Mouse (Mus musculus) liver, embryonic 11.5 days (tissue): ENCODE results near the gene Flrt2. TPM values are rescaled to one million over a fixed set of nuclear protein-coding genes. Genes with fewer than 3 reads are reported as not detected.
"Not testable (repeated sequence)": the region's sequence is repeated elsewhere in the genome, so short reads cannot be mapped to it uniquely, and the experiment has no call there.

Experiments used
- ATAC-seq: fragments of 200-750 bp; cut with Nextera tagmentation; replicated peaks from 2 replicates; pipeline ENCODE4 v1.8.0; 2017; ENCODE audit warnings: moderate number of reproducible peaks, mild to moderate bottlenecking, moderate TSS enrichment, moderate library complexity; ENCODE audit not compliant: low FRiP score
- DNase-seq: peaks from one replicate; pipeline ENCODE4 v3.0.0-alpha.2; 2017; ENCODE audit warnings: low spot score
- H3K27ac ChIP-seq: fragments of 300-500 bp; sonication (generic); 2 replicates; pipeline ENCODE4 v1.5.1; 2014; ENCODE audit warnings: mild to moderate bottlenecking, low read depth, low read length, control low read depth
- H3K27me3 ChIP-seq: fragments of 300-500 bp; sonication (generic); replicated peaks from 2 replicates; pipeline ENCODE4 v1.6.1; 2014; ENCODE audit warnings: low read length, mixed read lengths; ENCODE audit not compliant: control insufficient read depth, insufficient read depth
- H3K36me3 ChIP-seq: fragments of 300-500 bp; sonication (generic); 2 replicates; pipeline ENCODE4 v1.6.1; 2014; ENCODE audit warnings: mild to moderate bottlenecking, low read length, moderate library complexity, mixed read lengths; ENCODE audit not compliant: control insufficient read depth, insufficient read depth
- H3K4me1 ChIP-seq: fragments of 300-500 bp; sonication (generic); replicated peaks from 2 replicates; pipeline ENCODE4 v1.6.1; 2014; ENCODE audit warnings: low read length, mixed read lengths; ENCODE audit not compliant: control insufficient read depth, insufficient read depth
- H3K4me2 ChIP-seq: fragments of 300-500 bp; sonication (generic); 2 replicates; pipeline ENCODE4 v1.6.1; 2014; ENCODE audit warnings: mild to moderate bottlenecking, control low read depth, moderate library complexity
- H3K4me3 ChIP-seq: fragments of 300-500 bp; sonication (generic); 2 replicates; pipeline ENCODE4 v1.5.1; 2014; ENCODE audit warnings: low read depth, low read length, control low read depth
- H3K9ac ChIP-seq: fragments of 300-500 bp; sonication (generic); 2 replicates; pipeline ENCODE4 v1.6.1; 2014; ENCODE audit warnings: low read depth, low read length, control low read depth
- H3K9me3 ChIP-seq: fragments of 300-500 bp; sonication (generic); 2 replicates; pipeline ENCODE4 v1.6.1; 2016; ENCODE audit warnings: low read length, inconsistent platforms, mixed read lengths; ENCODE audit not compliant: control insufficient read depth
- WGBS: fragments of 180-500 bp; shearing (Covaris S2); extraction: QIAGEN DNeasy Blood & Tissue Kit; methylation state at CpG from one replicate; pipeline ENCODE4 v1.1.7; 2014; 5-methylcytosine and 5-hydroxymethylcytosine counted together
- polyA plus RNA-seq: library from polyadenylated mRNA; unstranded; fragments of >200 nt; fragmentation: Nextera tagmentation; extraction: Ambion mirVana; gene quantifications from 2 replicates; pipeline ENCODE4 v1.2.1, GENCODE M21; 2014

The Flrt2 gene
- 8.6 and 9.9 TPM in 2 replicates for polyA plus RNA-seq

GRCm38 (mm10) chr12:95691961-95692767 lies at the start of gene Flrt2:
Flrt2 (plus strand) TSS chr12:95692226.
- no peaks in the 10 kb centered on the region for H3K4me1 ChIP-seq
- no peak for ATAC-seq
- no peak within 1 kb of the TSS for H3K27ac ChIP-seq
- peak within 1 kb of the TSS; percentile 35 for H3K4me3 ChIP-seq
- H3K4me2 ChIP-seq: peak within 1 kb of the TSS; percentile 70
- no peaks in the 10 kb centered on the region for H3K9me3 ChIP-seq
- no peaks in the 10 kb centered on the region for H3K36me3 ChIP-seq
- 1% methylated on average over 32 of the region's 32 CpGs for WGBS
- DNase-seq: peak; percentile 38
- peaks cover 59% of the 10 kb centered on the region for H3K27me3 ChIP-seq
- no peak within 1 kb of the TSS for H3K9ac ChIP-seq

GRCm38 (mm10) chr12:95642226-95642625 lies 49.8 kb upstream of the Flrt2 start:
- no peak for ATAC-seq
- Histone ChIP-seq H3K4me1 (no peaks in the 10 kb centered on the region), H3K9ac (no peak overlapping the region), H3K4me3 (no peak overlapping the region), H3K9me3 (no peaks in the 10 kb centered on the region), H3K27ac (no peak overlapping the region), H3K27me3 (no peaks in the 10 kb centered on the region), H3K4me2 (no peak overlapping the region), H3K36me3 (no peaks in the 10 kb centered on the region)
- WGBS: 51% methylated on average over 3 of the region's 3 CpGs
- DNase-seq: no peak

DNA sequence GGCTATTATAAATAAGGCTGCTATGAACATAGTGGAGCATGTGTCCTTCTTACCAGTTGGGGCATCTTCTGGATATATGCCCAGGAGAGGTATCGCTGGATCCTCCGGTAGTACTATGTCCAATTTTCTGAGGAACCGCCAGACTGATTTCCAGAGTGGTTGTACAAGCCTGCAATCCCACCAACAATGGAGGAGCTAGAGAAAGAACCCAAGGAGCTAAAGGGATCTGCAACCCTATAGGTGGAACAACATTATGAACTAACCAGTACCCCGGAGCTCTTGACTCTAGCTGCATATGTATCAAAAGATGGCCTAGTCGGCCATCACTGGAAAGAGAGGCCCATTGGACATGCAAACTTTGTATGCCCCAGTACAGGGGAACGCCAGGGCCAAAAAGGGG lies 44.8 kb upstream of the Flrt2 start:
- H3K9me3 ChIP-seq, H3K27me3 ChIP-seq, H3K4me2 ChIP-seq, ATAC-seq, H3K4me3 ChIP-seq, H3K4me1 ChIP-seq, H3K36me3 ChIP-seq, H3K27ac ChIP-seq, H3K9ac ChIP-seq, DNase-seq: not testable (repeated sequence)
- 91% methylated on average over 1 of the region's 6 CpGs for WGBS

DNA sequence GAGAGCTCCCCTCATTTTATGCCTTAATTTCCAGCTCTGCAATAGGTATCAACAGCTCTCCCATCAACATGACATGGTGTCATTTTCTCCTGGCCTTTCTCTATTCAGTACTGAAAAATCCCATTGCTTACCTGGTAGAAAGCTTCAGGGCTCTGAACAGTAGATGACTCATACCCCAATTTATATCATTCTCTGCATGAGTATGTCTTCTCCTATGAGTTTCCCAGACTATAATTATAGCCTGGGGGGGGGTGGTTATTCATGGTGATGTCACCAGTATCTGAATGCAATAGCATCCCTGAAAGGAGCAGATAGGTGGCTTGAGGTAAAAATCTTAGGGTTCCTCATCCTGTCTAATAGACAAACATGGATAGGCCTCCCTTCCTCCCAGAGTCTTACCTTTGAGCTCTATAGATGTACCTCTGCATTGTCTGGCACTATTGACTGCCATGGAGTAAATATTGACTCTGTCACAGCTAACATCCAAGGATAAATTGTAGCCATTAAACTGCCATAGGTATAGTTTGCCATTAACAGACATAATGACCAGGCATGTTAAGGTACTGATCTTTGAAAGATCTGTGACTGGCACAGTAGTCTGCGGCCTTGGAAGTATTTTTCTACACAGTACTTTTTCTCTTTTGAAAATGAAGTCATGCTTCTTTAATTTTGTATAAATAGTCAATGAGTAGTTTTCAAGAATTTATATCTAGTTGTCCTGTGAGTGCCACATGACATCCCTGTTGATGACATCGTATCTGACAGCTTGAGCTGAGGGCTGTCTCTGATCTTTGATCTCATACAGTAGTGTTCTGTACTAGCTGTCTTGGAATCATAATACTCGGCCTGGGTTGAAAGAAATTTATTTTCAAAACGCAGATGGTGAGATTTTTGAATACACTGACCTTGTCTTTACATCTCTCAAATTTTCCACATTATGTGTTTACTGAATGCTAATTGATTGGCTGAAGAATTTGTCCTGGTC lies 39.6 kb upstream of the Flrt2 start:
- no peaks in the 10 kb centered on the region for H3K27me3 ChIP-seq
- no peak overlapping the region for H3K4me2 ChIP-seq
- no peak for ATAC-seq
- H3K9ac ChIP-seq: no peak overlapping the region
- H3K4me1 ChIP-seq: no peaks in the 10 kb centered on the region
- no peak overlapping the region for H3K27ac ChIP-seq
- no peaks in the 10 kb centered on the region for H3K36me3 ChIP-seq
- H3K9me3 ChIP-seq: no peaks in the 10 kb centered on the region
- no peak for DNase-seq
- H3K4me3 ChIP-seq: no peak overlapping the region
- WGBS: 70% methylated on average over 4 of the region's 4 CpGs

DNA sequence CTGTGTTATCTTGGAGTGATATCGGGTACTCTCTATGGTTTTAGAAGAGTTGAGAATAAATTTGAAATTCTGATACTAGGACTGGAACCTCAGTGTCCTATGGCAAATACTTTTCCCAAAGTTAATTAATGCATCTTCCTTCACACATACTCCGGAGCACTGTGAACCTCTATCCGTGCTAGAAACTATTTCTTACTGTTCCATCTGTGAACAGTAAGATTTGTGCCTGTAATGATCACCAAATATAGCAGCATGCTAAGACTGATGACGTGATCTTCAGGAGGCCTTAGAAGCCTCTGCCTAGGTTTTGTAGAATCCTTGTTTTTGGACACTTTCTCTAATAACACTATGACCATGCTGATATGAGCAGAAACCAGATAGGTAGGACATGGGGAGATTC lies 35.4 kb upstream of the Flrt2 start:
- H3K9ac ChIP-seq: no peak overlapping the region
- no peaks in the 10 kb centered on the region for H3K36me3 ChIP-seq
- H3K4me1 ChIP-seq: no peaks in the 10 kb centered on the region
- 83% methylated on average over 4 of the region's 4 CpGs for WGBS
- no peak overlapping the region for H3K27ac ChIP-seq
- no peaks in the 10 kb centered on the region for H3K9me3 ChIP-seq
- H3K27me3 ChIP-seq: no peaks in the 10 kb centered on the region
- no peak overlapping the region for H3K4me3 ChIP-seq
- no peak for DNase-seq
- no peak for ATAC-seq
- no peak overlapping the region for H3K4me2 ChIP-seq

- no peak for ATAC-seq
- Histone ChIP-seq H3K4me2 (no peak overlapping the region), H3K4me1 (no peaks in the 10 kb centered on the region), H3K36me3 (no peaks in the 10 kb centered on the region), H3K4me3 (no peak overlapping the region), H3K27ac (no peak overlapping the region), H3K9me3 (no peaks in the 10 kb centered on the region), H3K27me3 (no peaks in the 10 kb centered on the region), H3K9ac (no peak overlapping the region)
- DNase-seq: no peak
- 67% methylated on average over 5 of the region's 5 CpGs for WGBS
Observed at GRCm38 (mm10) chr12:95667296-95667695, 24.7 kb upstream of the Flrt2 start.

DNA sequence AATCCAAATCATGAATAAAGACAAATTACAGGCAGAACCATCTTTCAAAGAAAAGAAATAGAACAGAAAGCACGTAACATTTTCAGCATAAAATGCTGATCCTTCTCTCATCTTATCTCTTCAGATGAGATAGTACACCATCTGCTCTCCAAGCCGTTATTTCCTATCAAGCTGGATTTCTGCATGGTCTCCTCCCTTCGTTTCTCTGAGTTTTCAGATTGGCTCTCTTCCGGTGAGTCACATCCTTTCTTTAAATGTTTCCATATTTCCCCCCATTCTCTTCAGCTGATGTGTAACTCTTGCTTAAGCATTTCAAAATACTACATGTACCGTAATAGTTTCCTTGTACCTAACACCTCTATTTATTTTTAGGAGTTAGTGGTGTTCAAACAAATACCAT lies 16.3 kb upstream of the Flrt2 start:
- no peaks in the 10 kb centered on the region for H3K9me3 ChIP-seq
- no peak overlapping the region for H3K27ac ChIP-seq
- H3K9ac ChIP-seq: no peak overlapping the region
- H3K4me2 ChIP-seq: no peak overlapping the region
- H3K36me3 ChIP-seq: no peaks in the 10 kb centered on the region
- no peak for DNase-seq
- no peaks in the 10 kb centered on the region for H3K4me1 ChIP-seq
- H3K27me3 ChIP-seq: no peaks in the 10 kb centered on the region
- no peak for ATAC-seq
- no peak overlapping the region for H3K4me3 ChIP-seq
- WGBS: 51% methylated on average over 5 of the region's 5 CpGs

- Histone ChIP-seq H3K9ac (no peak overlapping the region), H3K4me1 (no peaks in the 10 kb centered on the region), H3K27me3 (peaks cover 50% of the 10 kb centered on the region), H3K9me3 (no peaks in the 10 kb centered on the region), H3K4me3 (no peak overlapping the region), H3K27ac (no peak overlapping the region), H3K4me2 (no peak overlapping the region), H3K36me3 (no peaks in the 10 kb centered on the region)
- 9% methylated on average over 9 of the region's 9 CpGs for WGBS
- ATAC-seq: no peak
- no peak for DNase-seq
Observed at GRCm38 (mm10) chr12:95690819-95691218, 1.2 kb upstream of the Flrt2 start.
